Mouse (Mus musculus): ENCODE measurements at regions not wholly inside any gene's neighbourhood (a gene's known extent, or its start where the extent isn't known, plus 50 kb on each side); places are given as distances from the start of the nearest gene placed in this dataset.

DNA sequence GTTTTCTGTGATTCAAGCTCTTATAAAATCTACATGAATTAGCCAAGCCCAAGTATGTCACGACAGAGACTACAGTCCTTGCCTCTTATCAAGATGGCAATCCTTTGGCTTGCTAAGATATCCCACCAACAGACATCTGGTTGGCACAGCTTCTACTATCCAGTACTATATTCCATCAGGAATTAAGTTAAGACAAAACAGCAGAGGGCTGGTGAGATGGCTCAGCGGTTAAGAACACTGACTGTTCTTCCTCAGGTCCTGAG, 119.1 kb upstream of the Cpm start:
- Histone ChIP-seq H3K4me3 (ENCODE audit: insufficient read depth, low read length) (no peak overlapping the region), H3K27ac (ENCODE audit: insufficient read depth, low read length) (no peak overlapping the region), H3K4me1 (ENCODE audit: control insufficient read depth, insufficient read depth, low read length) (no peaks in the 10 kb centered on the region)
- no peak for TF ChIP-seq CTCF (IDR thresholded peaks at IDR 0.05; ENCODE audit: borderline replicate concordance, insufficient read depth, low read length)
- no peak for TF ChIP-seq POLR2A (IDR thresholded peaks at IDR 0.05; ENCODE audit: low read depth, low read length)

- Histone ChIP-seq H3K4me1 (ENCODE audit: control insufficient read depth, insufficient read depth, low read length) (no peaks in the 10 kb centered on the region), H3K27ac (ENCODE audit: insufficient read depth, low read length) (no peak overlapping the region), H3K4me3 (ENCODE audit: insufficient read depth, low read length) (no peak overlapping the region)
- no peak for TF ChIP-seq POLR2A (IDR thresholded peaks at IDR 0.05; ENCODE audit: low read depth, low read length)
- no peak for TF ChIP-seq CTCF (IDR thresholded peaks at IDR 0.05; ENCODE audit: borderline replicate concordance, insufficient read depth, low read length)
These were observed 119.7 kb upstream of the Cpm start for GRCm38 (mm10) chr10:117509431-117510223.

DNA sequence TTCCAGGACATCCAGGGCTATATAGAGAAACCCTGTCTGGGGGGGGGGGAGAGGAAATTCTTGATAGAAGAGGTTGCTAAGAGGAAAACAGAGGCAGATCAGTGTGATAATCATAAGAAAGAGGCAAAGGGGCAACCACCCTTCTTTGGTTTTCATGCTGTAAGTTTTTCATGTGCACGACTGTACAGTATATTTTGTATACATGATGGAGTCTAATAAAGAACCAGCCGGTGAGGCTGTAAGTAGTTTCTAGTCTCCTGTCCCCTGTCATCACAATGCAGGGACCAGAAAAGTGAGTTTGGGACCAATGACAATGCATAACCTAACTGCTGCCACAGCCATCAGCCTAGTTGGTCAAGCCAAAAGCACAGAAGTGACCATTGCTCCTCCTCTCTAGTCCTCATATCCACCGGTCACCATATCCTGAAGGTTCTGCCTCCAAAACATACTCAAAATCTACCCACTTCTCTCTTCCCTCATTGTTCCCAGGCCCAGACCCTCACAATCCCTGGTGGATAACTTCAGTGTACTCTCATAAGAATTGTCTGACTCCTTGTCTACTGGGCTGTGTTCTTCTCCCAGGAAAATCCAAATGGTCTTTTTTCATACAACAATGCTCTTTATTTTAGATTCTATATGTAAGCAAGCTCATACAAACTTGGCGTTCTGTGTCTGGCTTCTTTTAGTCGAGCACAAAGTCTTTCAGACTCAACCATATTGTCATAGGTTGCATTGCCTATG, 122.9 kb upstream of the Cpm start:
- TF ChIP-seq CTCF (IDR thresholded peaks at IDR 0.05; ENCODE audit: borderline replicate concordance, insufficient read depth, low read length) (no peak), POLR2A (IDR thresholded peaks at IDR 0.05; ENCODE audit: low read depth, low read length) (no peak)
- Histone ChIP-seq H3K4me1 (ENCODE audit: control insufficient read depth, insufficient read depth, low read length) (no peaks in the 10 kb centered on the region), H3K4me3 (ENCODE audit: insufficient read depth, low read length) (no peak overlapping the region), H3K27ac (ENCODE audit: insufficient read depth, low read length) (no peak overlapping the region)

DNA sequence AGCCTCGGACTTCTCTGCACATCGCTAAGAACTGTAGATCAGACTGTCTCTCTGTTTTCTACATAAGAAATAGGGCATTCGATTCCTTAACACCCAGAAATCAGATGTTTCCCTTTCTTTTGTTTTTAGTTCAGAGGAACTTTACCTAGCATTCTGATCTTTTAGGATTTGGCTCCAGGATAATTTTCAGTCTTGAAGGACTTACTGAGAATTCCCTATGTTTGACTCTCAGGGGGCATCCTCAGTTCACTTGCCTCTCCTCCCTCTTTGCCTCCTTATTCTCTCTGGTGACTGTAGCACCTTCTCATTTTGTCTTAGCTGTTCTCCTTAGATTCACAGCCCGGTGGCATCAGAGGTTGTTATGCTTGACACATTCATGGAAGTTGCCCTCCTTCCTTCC, 123.8 kb upstream of the Cpm start:
- Histone ChIP-seq H3K4me3 (ENCODE audit: insufficient read depth, low read length) (no peak overlapping the region), H3K4me1 (ENCODE audit: control insufficient read depth, insufficient read depth, low read length) (no peaks in the 10 kb centered on the region), H3K27ac (ENCODE audit: insufficient read depth, low read length) (no peak overlapping the region)
- TF ChIP-seq CTCF (IDR thresholded peaks at IDR 0.05; ENCODE audit: borderline replicate concordance, insufficient read depth, low read length): no peak
- TF ChIP-seq POLR2A (IDR thresholded peaks at IDR 0.05; ENCODE audit: low read depth, low read length): no peak

- H3K4me1 ChIP-seq (ENCODE audit: control insufficient read depth, insufficient read depth, low read length): no peaks in the 10 kb centered on the region
- TF ChIP-seq POLR2A (IDR thresholded peaks at IDR 0.05; ENCODE audit: low read depth, low read length): no peak
- no peak for TF ChIP-seq CTCF (IDR thresholded peaks at IDR 0.05; ENCODE audit: borderline replicate concordance, insufficient read depth, low read length)
- H3K27ac ChIP-seq (ENCODE audit: insufficient read depth, low read length): no peak overlapping the region
- no peak overlapping the region for H3K4me3 ChIP-seq (ENCODE audit: insufficient read depth, low read length)
These were observed 124.2 kb upstream of the Cpm start for GRCm38 (mm10) chr10:117505057-117505456.

GRCm38 (mm10) chr10:117504267-117504902, 124.6 kb upstream of the Cpsf6 start:
- no peak for TF ChIP-seq POLR2A (IDR thresholded peaks at IDR 0.05; ENCODE audit: low read depth, low read length)
- TF ChIP-seq CTCF (IDR thresholded peaks at IDR 0.05; ENCODE audit: borderline replicate concordance, insufficient read depth, low read length): no peak
- Histone ChIP-seq H3K4me1 (ENCODE audit: control insufficient read depth, insufficient read depth, low read length) (no peaks in the 10 kb centered on the region), H3K4me3 (ENCODE audit: insufficient read depth, low read length) (no peak overlapping the region), H3K27ac (ENCODE audit: insufficient read depth, low read length) (no peak overlapping the region)

- TF ChIP-seq POLR2A (IDR thresholded peaks at IDR 0.05; ENCODE audit: low read depth, low read length): no peak
- TF ChIP-seq CTCF (IDR thresholded peaks at IDR 0.05; ENCODE audit: borderline replicate concordance, insufficient read depth, low read length): no peak
- no peaks in the 10 kb centered on the region for H3K4me1 ChIP-seq (ENCODE audit: control insufficient read depth, insufficient read depth, low read length)
- H3K4me3 ChIP-seq (ENCODE audit: insufficient read depth, low read length): no peak overlapping the region
- no peak overlapping the region for H3K27ac ChIP-seq (ENCODE audit: insufficient read depth, low read length)
These were observed 123.7 kb upstream of the Cpsf6 start for GRCm38 (mm10) chr10:117503222-117504184.

GRCm38 (mm10) chr10:117502731-117503130, 122.9 kb upstream of the Cpsf6 start:
- Histone ChIP-seq H3K27ac (ENCODE audit: insufficient read depth, low read length) (no peak overlapping the region), H3K4me3 (ENCODE audit: insufficient read depth, low read length) (no peak overlapping the region), H3K4me1 (ENCODE audit: control insufficient read depth, insufficient read depth, low read length) (no peaks in the 10 kb centered on the region)
- TF ChIP-seq CTCF (IDR thresholded peaks at IDR 0.05; ENCODE audit: borderline replicate concordance, insufficient read depth, low read length): no peak
- TF ChIP-seq POLR2A (IDR thresholded peaks at IDR 0.05; ENCODE audit: low read depth, low read length): no peak

DNA sequence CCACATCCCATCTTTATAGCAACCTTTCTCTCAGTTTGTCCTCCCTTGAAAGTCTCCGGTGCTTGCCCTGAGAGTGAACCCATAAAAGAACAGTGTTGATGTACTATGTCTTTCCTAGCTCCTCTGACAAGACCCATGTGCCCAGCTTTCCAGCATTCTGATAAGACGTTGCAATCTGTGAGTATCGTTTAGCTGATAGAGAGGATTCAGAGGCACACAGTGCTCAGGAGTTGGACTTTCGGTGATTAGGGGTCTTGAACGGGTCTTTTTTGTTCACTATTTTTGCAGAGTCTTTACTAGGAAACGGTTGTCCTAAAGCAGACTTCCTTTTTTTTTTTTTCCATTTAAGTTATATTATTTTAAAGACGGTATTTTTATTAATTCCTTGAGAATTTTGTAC, 122.3 kb upstream of the Cpsf6 start:
- H3K4me1 ChIP-seq (ENCODE audit: control insufficient read depth, insufficient read depth, low read length): no peaks in the 10 kb centered on the region
- TF ChIP-seq POLR2A (IDR thresholded peaks at IDR 0.05; ENCODE audit: low read depth, low read length): no peak
- TF ChIP-seq CTCF (IDR thresholded peaks at IDR 0.05; ENCODE audit: borderline replicate concordance, insufficient read depth, low read length): no peak
- no peak overlapping the region for H3K4me3 ChIP-seq (ENCODE audit: insufficient read depth, low read length)
- H3K27ac ChIP-seq (ENCODE audit: insufficient read depth, low read length): no peak overlapping the region
